Mouse (Mus musculus): Measurements from ENCODE around the gene Eif1ad. TPM values are rescaled to one million over a fixed set of nuclear protein-coding genes. Genes with fewer than 3 reads are reported as not detected.
"Not testable (repeated sequence)": the region's sequence is repeated elsewhere in the genome, so short reads cannot be mapped to it uniquely, and the experiment has no call there.

Gene Eif1ad
- polyA plus RNA-seq, 1 experiment from 2014 or later, result 49.1 TPM

GRCm38 (mm10) chr19:5341360-5341759 lies 25.2 kb upstream of the Eif1ad start:
- 88% methylated on average over 7 of the region's 7 CpGs for WGBS
- no peak for ATAC-seq (ENCODE audit: low FRiP score, low TSS enrichment)
- no peak overlapping the region for H3K4me2 ChIP-seq (replicated peaks; ENCODE audit: low read depth)
- H3K9me3 ChIP-seq (ENCODE audit: control insufficient read depth, low read length), result no peaks in the 10 kb centered on the region
- no peak overlapping the region for H3K9ac ChIP-seq (ENCODE audit: low read length)
- no peak overlapping the region for H3K4me3 ChIP-seq (ENCODE audit: low read depth, low read length)
- H3K36me3 ChIP-seq (ENCODE audit: control insufficient read depth, insufficient read depth, low read length), result no peaks in the 10 kb centered on the region
- no peak for DNase-seq (ENCODE audit: low spot score)
- no peaks in the 10 kb centered on the region for H3K27me3 ChIP-seq (ENCODE audit: control insufficient read depth, insufficient read depth, low read length)
- no peak overlapping the region for H3K27ac ChIP-seq (replicated peaks)
- TF ChIP-seq CTCF (IDR thresholded peaks at IDR 0.05; ENCODE audit: low read depth) (no peak), EP300 (optimal IDR thresholded peaks at IDR 0.05) (no peak)
- H3K4me1 ChIP-seq (replicated peaks; ENCODE audit: control insufficient read depth, insufficient read depth), result no peaks in the 10 kb centered on the region

DNA sequence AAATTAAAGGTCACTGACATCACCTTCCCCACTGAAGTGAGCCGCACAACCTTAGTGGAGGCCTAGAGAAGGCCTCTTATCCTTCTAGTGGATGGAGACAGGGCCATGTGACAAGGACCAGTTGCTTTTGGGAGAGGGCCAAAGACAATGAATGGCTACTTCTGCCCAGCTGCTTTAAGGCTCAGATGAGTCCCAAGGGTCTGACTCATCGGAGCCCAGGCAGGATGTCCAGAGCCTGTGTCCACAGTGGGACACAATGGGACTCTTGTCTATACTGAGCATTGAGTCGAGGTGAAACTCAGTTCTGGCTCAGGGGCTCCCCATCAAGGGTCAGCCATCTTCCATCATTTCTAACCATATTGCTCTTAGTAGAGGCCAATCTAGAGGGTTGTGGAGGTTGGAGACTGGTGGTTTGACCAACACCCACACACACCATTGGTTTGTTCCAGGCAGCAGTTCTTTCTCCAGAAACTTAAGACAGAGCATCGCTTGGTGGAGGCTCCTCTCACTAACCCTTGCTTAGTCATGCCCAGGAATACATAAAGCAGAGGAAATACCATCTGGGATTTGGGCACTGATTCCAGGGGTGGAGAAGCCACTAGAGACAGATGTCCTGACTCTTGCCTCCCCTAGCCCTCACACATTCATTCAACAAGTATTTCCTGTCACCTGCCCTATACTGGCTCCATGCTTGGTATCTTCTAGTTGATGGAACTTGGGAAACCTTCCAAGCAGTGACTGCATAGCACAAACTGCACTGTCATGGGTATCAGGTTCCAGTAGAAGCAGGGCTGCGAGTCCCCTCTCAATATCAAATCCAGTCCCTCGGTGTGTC lies 21.0 kb upstream of the Eif1ad start:
- 70% methylated on average over 6 of the region's 6 CpGs for WGBS
- no peak overlapping the region for H3K9ac ChIP-seq (ENCODE audit: low read length)
- H3K36me3 ChIP-seq (ENCODE audit: control insufficient read depth, insufficient read depth, low read length), result no peaks in the 10 kb centered on the region
- DNase-seq (ENCODE audit: low spot score) (no peak), ATAC-seq (ENCODE audit: low FRiP score, low TSS enrichment) (no peak)
- no peak for TF ChIP-seq CTCF (IDR thresholded peaks at IDR 0.05; ENCODE audit: low read depth)
- no peak for TF ChIP-seq EP300 (optimal IDR thresholded peaks at IDR 0.05)
- no peaks in the 10 kb centered on the region for H3K27me3 ChIP-seq (ENCODE audit: control insufficient read depth, insufficient read depth, low read length)
- no peak overlapping the region for H3K4me2 ChIP-seq (replicated peaks; ENCODE audit: low read depth)
- H3K4me1 ChIP-seq (replicated peaks; ENCODE audit: control insufficient read depth, insufficient read depth), result no peaks in the 10 kb centered on the region
- no peak overlapping the region for H3K4me3 ChIP-seq (ENCODE audit: low read depth, low read length)
- no peak overlapping the region for H3K27ac ChIP-seq (replicated peaks)
- no peaks in the 10 kb centered on the region for H3K9me3 ChIP-seq (ENCODE audit: control insufficient read depth, low read length)

DNA sequence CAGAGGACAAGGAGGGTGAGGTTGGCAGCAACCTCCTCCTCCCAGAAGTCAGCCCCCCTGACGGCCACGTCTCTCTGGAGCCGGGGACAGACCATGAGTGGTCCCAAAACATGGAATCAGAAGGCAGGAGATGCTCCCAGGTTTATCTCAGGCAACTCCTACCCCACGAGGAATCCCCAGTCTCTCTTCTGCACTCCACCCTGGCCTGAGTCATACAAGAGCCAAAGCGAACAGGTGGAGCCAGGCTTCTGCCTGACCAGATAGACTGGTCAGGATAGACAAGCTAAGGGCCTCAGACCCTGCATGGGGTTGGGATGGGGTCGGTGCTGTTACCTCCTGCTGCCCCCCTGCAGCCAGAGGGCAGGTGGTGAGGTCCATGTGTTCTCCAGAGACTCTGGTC lies 18.5 kb upstream of the Eif1ad start:
- peak; percentile 24; the same call in 1 of the 2 replicates for ATAC-seq (ENCODE audit: low FRiP score, low TSS enrichment)
- 73% methylated on average over 6 of the region's 6 CpGs for WGBS
- Histone ChIP-seq H3K36me3 (ENCODE audit: control insufficient read depth, insufficient read depth, low read length) (no peaks in the 10 kb centered on the region), H3K4me3 (ENCODE audit: low read depth, low read length) (no peak overlapping the region), H3K9ac (ENCODE audit: low read length) (no peak overlapping the region), H3K9me3 (ENCODE audit: control insufficient read depth, low read length) (no peaks in the 10 kb centered on the region), H3K4me1 (replicated peaks; ENCODE audit: control insufficient read depth, insufficient read depth) (no peaks in the 10 kb centered on the region), H3K4me2 (replicated peaks; ENCODE audit: low read depth) (no peak overlapping the region), H3K27ac (replicated peaks) (peak overlapping the region; percentile 45; the same call in 1 of the 2 replicates), H3K27me3 (ENCODE audit: control insufficient read depth, insufficient read depth, low read length) (no peaks in the 10 kb centered on the region)
- no peak for DNase-seq (ENCODE audit: low spot score)
- TF ChIP-seq CTCF (IDR thresholded peaks at IDR 0.05; ENCODE audit: low read depth) (no peak), EP300 (optimal IDR thresholded peaks at IDR 0.05) (no peak)

DNA sequence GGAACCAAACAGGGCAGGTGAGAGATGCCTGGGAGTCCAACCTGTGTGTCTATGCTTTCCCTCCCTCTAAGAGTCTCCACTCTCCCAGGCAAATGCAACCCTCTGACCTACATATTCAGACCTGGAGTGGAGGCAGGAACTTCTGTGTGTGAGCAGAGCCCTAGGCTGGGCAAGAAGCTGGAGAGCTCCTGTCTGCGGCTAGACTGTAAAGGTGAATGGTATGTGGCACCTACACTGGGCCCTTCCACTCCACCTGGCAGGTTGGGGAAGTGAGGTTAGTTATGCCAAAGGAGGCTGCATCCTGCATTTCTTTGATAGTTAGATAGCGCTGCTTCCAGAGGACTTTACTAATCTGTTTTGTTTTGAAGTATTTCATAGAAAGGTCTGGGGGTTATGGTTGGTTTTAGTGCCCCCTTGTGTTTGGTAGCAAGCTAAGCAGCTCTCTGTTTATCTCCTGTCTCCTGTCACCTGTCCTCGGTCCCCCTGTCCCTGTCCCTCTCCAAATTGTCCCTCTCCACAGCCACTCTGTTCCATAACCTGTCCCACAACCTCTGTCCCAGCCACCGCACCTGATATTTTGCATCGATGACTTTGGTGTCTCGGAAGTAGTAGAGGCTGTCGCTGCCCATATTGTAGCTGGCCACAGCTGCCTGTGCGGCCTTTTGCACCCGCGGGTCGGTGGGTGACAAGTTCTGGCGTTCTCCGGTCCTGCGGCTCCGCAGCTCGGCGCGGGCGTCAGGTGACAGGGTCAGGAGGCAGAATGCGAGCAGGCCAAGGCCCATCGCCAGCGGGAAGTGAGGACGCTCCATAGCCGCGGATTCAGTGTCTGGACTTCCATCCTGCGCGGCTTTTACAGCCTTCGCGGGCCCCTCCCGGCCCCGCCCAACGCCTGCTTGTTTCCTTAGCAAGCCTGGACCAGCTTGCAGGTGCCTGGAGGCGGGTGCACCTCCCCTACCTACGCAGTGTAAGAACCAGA lies 17.7 kb upstream of the Eif1ad start:
- no peaks in the 10 kb centered on the region for H3K36me3 ChIP-seq (ENCODE audit: control insufficient read depth, insufficient read depth, low read length)
- peak overlapping the region; percentile 31 for H3K4me3 ChIP-seq (ENCODE audit: low read depth, low read length)
- no peaks in the 10 kb centered on the region for H3K4me1 ChIP-seq (replicated peaks; ENCODE audit: control insufficient read depth, insufficient read depth)
- peak overlapping the region; percentile 45; the same call in 1 of the 2 replicates for H3K27ac ChIP-seq (replicated peaks)
- peak overlapping the region; percentile 56 for H3K9ac ChIP-seq (ENCODE audit: low read length)
- no peaks in the 10 kb centered on the region for H3K9me3 ChIP-seq (ENCODE audit: control insufficient read depth, low read length)
- H3K27me3 ChIP-seq (ENCODE audit: control insufficient read depth, insufficient read depth, low read length), result no peaks in the 10 kb centered on the region
- peak; percentile 17; the same call in 1 of the 2 replicates for ATAC-seq (ENCODE audit: low FRiP score, low TSS enrichment)
- H3K4me2 ChIP-seq (replicated peaks; ENCODE audit: low read depth), result peak overlapping the region; percentile 57
- 6% methylated on average over 34 of the region's 34 CpGs for WGBS
- peak; percentile 71 for TF ChIP-seq CTCF (IDR thresholded peaks at IDR 0.05; ENCODE audit: low read depth)
- TF ChIP-seq EP300 (optimal IDR thresholded peaks at IDR 0.05), result no peak
- DNase-seq (ENCODE audit: low spot score), result peak; percentile 65

GRCm38 (mm10) chr19:5349502-5349873 lies 17.1 kb upstream of the Eif1ad start, which contains the start of gene Cst6:
TSS of gene Cst6 (minus strand) at chr19:5349574.
- Histone ChIP-seq H3K27ac (replicated peaks) (peak within 1 kb of the TSS; percentile 45; the same call in 1 of the 2 replicates), H3K4me3 (ENCODE audit: low read depth, low read length) (peak within 1 kb of the TSS; percentile 31), H3K9ac (ENCODE audit: low read length) (peak within 1 kb of the TSS; percentile 56), H3K4me2 (replicated peaks; ENCODE audit: low read depth) (peak within 1 kb of the TSS; percentile 57)
- not testable (repeated sequence) for H3K27me3 ChIP-seq (ENCODE audit: control insufficient read depth, insufficient read depth, low read length); ATAC-seq (ENCODE audit: low FRiP score, low TSS enrichment); H3K36me3 ChIP-seq (ENCODE audit: control insufficient read depth, insufficient read depth, low read length); H3K4me1 ChIP-seq (replicated peaks; ENCODE audit: control insufficient read depth, insufficient read depth); H3K9me3 ChIP-seq (ENCODE audit: control insufficient read depth, low read length); DNase-seq (ENCODE audit: low spot score)
- 59% methylated on average over 6 of the region's 6 CpGs for WGBS
